Mouse (Mus musculus) stomach, embryonic 16.5 days (tissue): ENCODE results near the gene Dmwd. TPM values are rescaled to one million over a fixed set of nuclear protein-coding genes. Genes with fewer than 3 reads are reported as not detected.

Source experiments
- ATAC-seq: fragments of 200-750 bp; cut with Nextera tagmentation; 2 replicates; pipeline ENCODE4 v1.8.0; 2017; ENCODE audit warnings: moderate number of reproducible peaks, moderate TSS enrichment; ENCODE audit not compliant: insufficient read depth, low FRiP score
- H3K27ac ChIP-seq: fragments of 300-500 bp; sonication (generic); 2 replicates; pipeline ENCODE4 v1.5.1; 2014; ENCODE audit warnings: low read length
- H3K27me3 ChIP-seq: fragments of 300-500 bp; sonication (generic); 2 replicates; pipeline ENCODE4 v1.6.1; 2014; ENCODE audit warnings: low read length, control low read depth, mixed read lengths; ENCODE audit not compliant: control insufficient read depth, insufficient read depth
- H3K36me3 ChIP-seq: fragments of 300-500 bp; sonication (generic); 2 replicates; pipeline ENCODE4 v1.6.1; 2014; ENCODE audit warnings: low read length; ENCODE audit not compliant: control insufficient read depth, insufficient read depth
- H3K4me1 ChIP-seq: fragments of 300-500 bp; sonication (generic); 2 replicates; pipeline ENCODE4 v1.6.1; 2014; ENCODE audit warnings: low read length, control low read depth, mixed read lengths; ENCODE audit not compliant: control insufficient read depth, insufficient read depth
- H3K4me2 ChIP-seq: fragments of 300-500 bp; sonication (generic); 2 replicates; pipeline ENCODE4 v1.6.1; 2014; ENCODE audit warnings: low read depth, low read length, mixed read lengths
- H3K4me3 ChIP-seq: fragments of 300-500 bp; sonication (generic); replicated peaks from 2 replicates; pipeline ENCODE4 v1.5.1; 2014; ENCODE audit warnings: mild to moderate bottlenecking, low read length
- H3K9ac ChIP-seq: fragments of 300-500 bp; sonication (generic); 2 replicates; pipeline ENCODE4 v1.6.1; 2014; ENCODE audit warnings: low read length
- H3K9me3 ChIP-seq: fragments of 300-500 bp; sonication (generic); replicated peaks from 2 replicates; pipeline ENCODE4 v1.6.1; 2016; ENCODE audit warnings: low read length, control low read depth; ENCODE audit not compliant: control insufficient read depth
- WGBS: fragments of 180-500 bp; shearing (Covaris S2); extraction: QIAGEN DNeasy Blood & Tissue Kit; methylation state at CpG from one replicate; pipeline ENCODE4 v1.1.7; 2014; 5-methylcytosine and 5-hydroxymethylcytosine counted together
- polyA plus RNA-seq: library from polyadenylated mRNA; unstranded; fragments of >200 nt; fragmentation: Nextera tagmentation; extraction: Ambion mirVana; gene quantifications from 2 replicates; pipeline ENCODE4 v1.2.1, GENCODE M21; 2015

The Dmwd gene
- polyA plus RNA-seq, 1 experiment from 2014 or later = 8.3 TPM

DNA sequence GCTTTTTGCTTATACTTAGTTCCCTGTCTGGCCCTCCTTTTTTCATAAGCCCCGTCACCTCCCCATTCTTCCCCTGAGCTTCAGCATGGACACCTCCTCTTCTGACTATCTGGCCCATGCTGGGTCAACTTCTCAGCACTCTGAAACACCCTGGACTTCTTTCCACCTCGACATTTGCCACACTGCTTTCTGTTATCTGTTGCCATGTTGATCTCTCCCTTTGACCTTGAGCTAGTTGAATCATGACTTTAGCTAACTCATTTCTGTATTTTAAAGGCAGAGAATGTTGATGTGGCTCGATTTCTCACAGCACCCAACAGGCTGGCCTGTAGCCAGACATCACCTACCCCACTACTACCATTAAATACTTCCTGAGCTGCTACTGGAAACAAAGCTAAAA is 31.4 kb downstream of the Dmwd start:
- WGBS = 41% methylated on average over 3 of the region's 3 CpGs
- Histone ChIP-seq H3K4me2 (no peak overlapping the region), H3K9me3 (no peaks in the 10 kb centered on the region), H3K27ac (no peak overlapping the region), H3K4me1 (no peaks in the 10 kb centered on the region), H3K9ac (no peak overlapping the region; the same call in 1 of the 2 replicates), H3K36me3 (no peaks in the 10 kb centered on the region), H3K4me3 (no peak overlapping the region), H3K27me3 (no peaks in the 10 kb centered on the region)
- ATAC-seq = no peak

- H3K9me3 ChIP-seq = no peaks in the 10 kb centered on the region
- no peak overlapping the region for H3K4me2 ChIP-seq
- H3K4me1 ChIP-seq = no peaks in the 10 kb centered on the region
- WGBS = 68% methylated on average over 1 of the region's 1 CpGs
- no peak overlapping the region for H3K27ac ChIP-seq
- H3K27me3 ChIP-seq = no peaks in the 10 kb centered on the region
- H3K9ac ChIP-seq = no peak overlapping the region
- no peak overlapping the region for H3K4me3 ChIP-seq
- no peak for ATAC-seq
- H3K36me3 ChIP-seq = no peaks in the 10 kb centered on the region
Measured at GRCm38 (mm10) chr7:19109565-19109964, 33.5 kb downstream of the Dmwd start.

DNA sequence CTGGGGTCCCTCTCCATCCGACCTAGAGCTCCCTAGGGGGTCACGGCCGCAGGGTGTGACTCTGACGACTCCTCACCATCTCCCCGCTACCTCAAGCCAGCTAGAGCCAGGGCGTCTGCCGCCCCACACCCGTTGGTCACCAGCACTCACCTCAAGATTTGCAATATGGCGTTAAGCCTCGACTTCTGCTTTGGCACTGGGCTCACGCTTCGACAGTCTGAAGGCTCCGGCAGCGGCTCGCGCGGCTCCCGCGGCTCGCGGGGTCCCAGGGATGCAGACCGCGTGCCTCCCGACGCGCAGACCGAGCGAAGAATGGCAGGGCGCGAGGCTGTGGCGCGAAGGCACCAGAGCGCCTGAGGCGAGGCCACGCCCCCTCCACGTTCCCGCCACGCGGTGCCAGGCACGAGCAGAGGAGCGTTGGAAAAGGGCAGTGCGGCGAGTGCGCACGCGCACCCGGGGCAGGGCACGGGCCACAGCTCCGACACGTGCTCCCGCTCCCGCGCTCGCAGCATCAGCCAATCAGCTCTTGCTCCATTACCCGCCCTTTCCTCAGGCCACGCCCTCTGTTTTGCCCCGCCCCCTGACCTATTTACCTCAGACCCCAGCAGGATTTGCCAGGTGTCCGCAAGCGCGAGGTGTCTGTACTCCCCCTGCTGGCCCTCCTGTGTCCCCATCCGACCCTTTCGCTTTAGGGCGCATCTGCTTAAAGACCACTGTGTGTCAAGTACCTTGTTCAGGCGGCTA is 42.2 kb downstream of the Dmwd start, which contains the start of gene Gm4969:
Gm4969 (minus strand) TSS at position 341 of the 744 bp plus-strand sequence.
- peak within 1 kb of the TSS; percentile 52 for H3K4me2 ChIP-seq
- no peak within 1 kb of the TSS for H3K27ac ChIP-seq
- H3K4me1 ChIP-seq = peaks cover 19% of the 10 kb centered on the region; the same call in 1 of the 2 replicates
- peak within 1 kb of the TSS; percentile 29 for H3K4me3 ChIP-seq
- peak within 1 kb of the TSS; percentile 41; the same call in 1 of the 2 replicates for H3K9ac ChIP-seq
- 21% methylated on average over 64 of the region's 64 CpGs for WGBS
- no peaks in the 10 kb centered on the region for H3K27me3 ChIP-seq
- ATAC-seq = peak; percentile 27; the same call in 1 of the 2 replicates
- H3K36me3 ChIP-seq = no peaks in the 10 kb centered on the region
- no peaks in the 10 kb centered on the region for H3K9me3 ChIP-seq

DNA sequence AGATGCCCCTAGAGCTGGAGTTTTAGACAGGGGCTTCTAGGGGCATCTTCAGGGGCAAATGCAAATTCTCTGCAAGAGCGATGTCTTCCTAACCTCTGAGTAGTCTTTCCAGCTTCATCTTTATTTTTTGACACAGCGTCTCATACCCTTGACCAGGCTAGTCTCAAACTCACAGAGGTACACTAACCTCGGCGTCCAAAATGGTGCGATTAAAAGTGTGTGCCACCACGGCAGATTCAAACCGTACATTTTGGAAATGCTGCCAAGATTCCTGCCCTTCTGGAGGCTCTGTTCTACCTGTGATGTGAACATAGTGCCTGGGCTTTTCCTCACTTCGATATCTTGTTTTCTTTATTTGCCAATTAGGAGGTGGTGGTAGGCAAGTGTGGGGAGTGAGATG is 43.1 kb downstream of the Dmwd start:
- H3K9me3 ChIP-seq = no peaks in the 10 kb centered on the region
- no peak overlapping the region for H3K4me3 ChIP-seq
- ATAC-seq = peak; percentile 4; the same call in 1 of the 2 replicates
- no peak overlapping the region for H3K4me2 ChIP-seq
- no peaks in the 10 kb centered on the region for H3K27me3 ChIP-seq
- H3K4me1 ChIP-seq = peaks cover 19% of the 10 kb centered on the region; the same call in 1 of the 2 replicates
- WGBS = 91% methylated on average over 8 of the region's 8 CpGs
- H3K9ac ChIP-seq = no peak overlapping the region
- H3K36me3 ChIP-seq = no peaks in the 10 kb centered on the region
- no peak overlapping the region for H3K27ac ChIP-seq

GRCm38 (mm10) chr7:19119631-19120429 is 43.8 kb downstream of the Dmwd start, which contains the start of gene Fbxo46:
Fbxo46 (plus strand) TSS chr7:19119859.
- Histone ChIP-seq H3K27ac (no peak within 1 kb of the TSS), H3K9me3 (no peaks in the 10 kb centered on the region), H3K36me3 (no peaks in the 10 kb centered on the region), H3K4me3 (peak within 1 kb of the TSS; percentile 73), H3K4me2 (peak within 1 kb of the TSS; percentile 87), H3K9ac (peak within 1 kb of the TSS; percentile 85), H3K4me1 (peaks cover 19% of the 10 kb centered on the region; the same call in 1 of the 2 replicates), H3K27me3 (no peaks in the 10 kb centered on the region)
- 2% methylated on average over 34 of the region's 34 CpGs for WGBS
- peak; percentile 95 for ATAC-seq

- H3K27me3 ChIP-seq = no peaks in the 10 kb centered on the region
- no peak overlapping the region for H3K4me2 ChIP-seq
- peaks cover 19% of the 10 kb centered on the region; the same call in 1 of the 2 replicates for H3K4me1 ChIP-seq
- no peak for ATAC-seq
- H3K36me3 ChIP-seq = no peaks in the 10 kb centered on the region
- no peaks in the 10 kb centered on the region for H3K9me3 ChIP-seq
- WGBS = 90% methylated on average over 4 of the region's 4 CpGs
- H3K4me3 ChIP-seq = no peak overlapping the region
- no peak overlapping the region for H3K9ac ChIP-seq
- no peak overlapping the region for H3K27ac ChIP-seq
Measured at GRCm38 (mm10) chr7:19121686-19122085, 45.7 kb downstream of the Dmwd start.

DNA sequence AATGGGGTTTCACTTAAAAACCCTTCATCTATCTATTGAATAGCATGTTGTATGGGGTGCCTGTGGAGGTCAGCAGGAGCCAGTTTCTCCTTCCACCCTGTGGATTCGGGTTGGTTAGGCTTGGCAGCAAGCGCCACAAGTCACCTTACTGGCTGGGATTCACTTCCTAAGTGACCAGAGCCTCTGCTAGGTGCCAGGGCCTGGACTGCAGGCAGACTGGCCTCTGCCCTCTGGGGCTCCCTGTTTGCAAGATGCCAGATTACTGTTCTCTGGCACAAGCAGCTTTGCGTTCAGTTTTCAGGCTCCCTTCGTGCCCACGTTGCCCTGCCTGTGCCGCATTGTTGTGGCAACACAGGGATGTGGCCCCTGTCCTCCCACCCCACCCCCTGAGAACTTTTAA is 48.7 kb downstream of the Dmwd start:
- H3K27ac ChIP-seq = no peak overlapping the region
- no peak overlapping the region for H3K4me2 ChIP-seq
- no peak overlapping the region for H3K4me3 ChIP-seq
- H3K36me3 ChIP-seq = no peaks in the 10 kb centered on the region
- H3K27me3 ChIP-seq = no peaks in the 10 kb centered on the region
- H3K4me1 ChIP-seq = peaks cover 13% of the 10 kb centered on the region; the same call in 1 of the 2 replicates
- WGBS = 80% methylated on average over 6 of the region's 6 CpGs
- no peak overlapping the region for H3K9ac ChIP-seq
- no peaks in the 10 kb centered on the region for H3K9me3 ChIP-seq
- no peak for ATAC-seq

DNA sequence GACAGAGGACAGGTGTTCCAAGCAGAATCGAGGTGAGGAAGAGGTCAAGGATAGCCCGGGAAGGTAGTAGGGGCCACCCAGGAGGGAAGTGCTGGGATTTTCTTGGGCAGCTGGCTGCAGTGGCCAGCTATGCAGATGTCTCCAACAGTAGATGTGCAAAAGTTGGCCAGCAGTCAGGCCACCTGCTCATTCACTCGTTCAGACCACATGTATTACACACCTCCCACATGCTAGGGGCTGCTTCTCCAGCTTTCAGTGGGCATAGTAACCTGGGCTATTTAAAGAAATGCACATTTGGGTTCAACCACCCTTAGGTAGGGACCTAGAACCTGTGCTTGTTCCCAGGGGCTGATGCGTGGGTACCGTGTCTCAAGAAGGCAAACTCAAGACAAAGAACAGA is 51.7 kb downstream of the Dmwd start:
- Histone ChIP-seq H3K9ac (no peak overlapping the region), H3K4me1 (peaks cover 10% of the 10 kb centered on the region), H3K27me3 (no peaks in the 10 kb centered on the region), H3K4me2 (no peak overlapping the region), H3K36me3 (no peaks in the 10 kb centered on the region), H3K27ac (no peak overlapping the region), H3K4me3 (no peak overlapping the region), H3K9me3 (no peaks in the 10 kb centered on the region)
- ATAC-seq = no peak
- WGBS = 77% methylated on average over 5 of the region's 5 CpGs

- Histone ChIP-seq H3K27me3 (no peaks in the 10 kb centered on the region), H3K4me2 (no peak overlapping the region), H3K27ac (no peak overlapping the region), H3K4me1 (peaks cover 10% of the 10 kb centered on the region), H3K36me3 (no peaks in the 10 kb centered on the region), H3K9ac (no peak overlapping the region), H3K9me3 (no peaks in the 10 kb centered on the region), H3K4me3 (no peak overlapping the region)
- no peak for ATAC-seq
- WGBS = 92% methylated on average over 5 of the region's 5 CpGs
Measured at GRCm38 (mm10) chr7:19129396-19129795, 53.4 kb downstream of the Dmwd start.
